Mouse (Mus musculus): Measurements from ENCODE around the gene Gm19402.

DNA sequence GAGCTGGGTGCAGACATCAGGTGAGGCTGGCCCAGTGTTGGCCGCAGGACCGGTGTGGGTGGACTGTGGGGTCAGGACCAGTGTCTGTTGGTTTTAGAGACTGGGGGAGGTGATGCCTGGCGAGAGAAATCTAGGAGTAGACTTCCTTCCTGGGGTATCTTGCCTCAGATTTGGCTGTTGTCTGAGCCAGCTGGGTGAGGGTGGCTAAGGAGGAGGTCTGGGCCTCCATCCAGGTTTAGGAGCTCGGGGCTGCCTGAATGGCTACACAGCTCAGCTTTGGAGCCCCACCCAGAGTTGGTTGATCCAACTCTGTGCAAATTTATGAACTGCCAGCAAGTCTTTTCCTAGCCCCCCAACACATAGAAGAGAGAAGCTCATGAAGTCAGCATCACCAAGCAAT lies 23.2 kb downstream of the Gm19402 start:
- TF ChIP-seq POLR2A (IDR thresholded peaks at IDR 0.05; ENCODE audit: control insufficient read depth in 1 of 2, insufficient read depth in 1 of 2, low read depth in 1 of 2, low read length in 2 of 2, poor library complexity in 1 of 2) (no peak), GATA1 (IDR thresholded peaks at IDR 0.05; ENCODE audit: low read depth, low read length) (no peak), E2F4 (IDR thresholded peaks at IDR 0.05; ENCODE audit: borderline replicate concordance, low read depth, low read length) (no peak)

Data from MEL (cell line).